Mouse (Mus musculus) cerebellum, adult 2 months (tissue): Measurements from ENCODE around the gene Serpinb6a. TPM values are rescaled to one million over a fixed set of nuclear protein-coding genes. Genes with fewer than 3 reads are reported as not detected.

Experiments
- DNase-seq, 2 experiments: peaks; one replicate each; pipeline ENCODE4 v3.0.0; 2021
- H3K27ac ChIP-seq: fragments of 200-500 bp; 2 replicates; pipeline ENCODE4 v1.5.1; 2012; ENCODE audit warnings: low read length, control low read depth, inconsistent platforms; ENCODE audit not compliant: insufficient read depth
- H3K27me3 ChIP-seq: fragments of 200-500 bp; 2 replicates; pipeline ENCODE4 v1.6.1; 2012; ENCODE audit warnings: inconsistent platforms, mild to moderate bottlenecking, low read length, moderate library complexity; ENCODE audit not compliant: control insufficient read depth, insufficient read depth
- H3K4me1 ChIP-seq: fragments of 200-500 bp; 2 replicates; pipeline ENCODE4 v1.6.1; 2011; ENCODE audit warnings: low read length; ENCODE audit not compliant: control insufficient read depth, insufficient read depth
- H3K4me3 ChIP-seq: fragments of 200-500 bp; replicated peaks from 2 replicates; pipeline ENCODE3; 2011; ENCODE audit warnings: mild to moderate bottlenecking, low read depth, low read length, control low read depth; ENCODE audit not compliant: insufficient read depth
- CTCF ChIP-seq: fragments of 200-500 bp; IDR thresholded peaks from 2 replicates; pipeline ENCODE4 v1.5.1; 2011; ENCODE audit warnings: low read depth, mild to moderate bottlenecking, control low read depth, low read length, moderate library complexity, borderline replicate concordance; ENCODE audit not compliant: insufficient read depth
- POLR2A ChIP-seq: fragments of 200-500 bp; IDR thresholded peaks from 2 replicates; pipeline ENCODE4 v1.6.1; 2011; ENCODE audit warnings: low read length, control low read depth, borderline replicate concordance; ENCODE audit not compliant: insufficient read depth
- WGBS: fragments of 180-500 bp; shearing (Covaris S2); methylation state at CpG from one replicate; pipeline ENCODE4 v1.1.7; 2018; 5-methylcytosine and 5-hydroxymethylcytosine counted together
- polyA plus RNA-seq: library from polyadenylated mRNA; depleted of rRNA; stranded (reverse); fragments of >200 nt; gene quantifications from 2 replicates; pipeline ENCODE4 v1.2.3, GENCODE M21; 2012

Serpinb6a gene
- polyA plus RNA-seq, 1 experiment = 49.6 TPM

- DNase-seq = no peak
- H3K27me3 ChIP-seq = no peaks in the 10 kb centered on the region
- H3K4me3 ChIP-seq = no peak overlapping the region
- no peak for TF ChIP-seq CTCF
- TF ChIP-seq POLR2A = no peak
- peaks cover 9% of the 10 kb centered on the region for H3K4me1 ChIP-seq
- no peak overlapping the region for H3K27ac ChIP-seq
- WGBS = 26% methylated on average over 1 of the region's 1 CpGs
Measured at GRCm38 (mm10) chr13:34018521-34018920, 15.9 kb upstream of the Serpinb6a start.

- 32% methylated on average over 9 of the region's 9 CpGs for WGBS
- peaks cover 9% of the 10 kb centered on the region for H3K4me1 ChIP-seq
- no peak overlapping the region for H3K27ac ChIP-seq
- TF ChIP-seq CTCF (no peak), POLR2A (no peak)
- H3K4me3 ChIP-seq = no peak overlapping the region
- H3K27me3 ChIP-seq = no peaks in the 10 kb centered on the region
- DNase-seq = peak in 1 of 2 experiments; percentile 63
Measured at GRCm38 (mm10) chr13:34016927-34017569, 14.5 kb upstream of the Serpinb6a start.

- no peak for DNase-seq
- H3K27me3 ChIP-seq = no peaks in the 10 kb centered on the region
- no peaks in the 10 kb centered on the region; the same call in 1 of the 2 replicates for H3K4me1 ChIP-seq
- H3K4me3 ChIP-seq = no peak overlapping the region
- TF ChIP-seq POLR2A = no peak
- TF ChIP-seq CTCF = no peak
- WGBS = 87% methylated on average over 2 of the region's 2 CpGs
- no peak overlapping the region for H3K27ac ChIP-seq
Measured at GRCm38 (mm10) chr13:34007234-34007633, 4.6 kb upstream of the Serpinb6a start.

DNA sequence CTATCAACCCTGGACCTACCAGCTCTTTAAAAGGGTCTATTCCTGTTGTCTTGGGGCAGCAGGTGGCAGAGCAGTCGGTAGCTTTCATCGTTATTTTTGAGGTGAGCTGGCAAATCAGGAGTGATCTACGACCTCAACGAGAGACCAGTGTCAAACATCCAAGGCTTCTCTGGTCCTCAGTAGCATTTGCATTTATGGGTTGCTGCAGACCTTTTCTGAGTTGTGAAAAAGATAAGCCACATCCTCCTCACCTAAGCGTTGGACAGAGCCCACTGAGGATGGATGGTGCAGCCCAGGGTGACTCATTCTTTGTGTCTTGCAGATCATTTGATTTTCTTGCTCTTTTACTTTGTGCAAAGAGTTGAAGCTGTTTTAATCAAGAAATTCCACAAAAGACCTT is 464 bp upstream of the Serpinb6a start:
- no peak for DNase-seq
- H3K27ac ChIP-seq = peak overlapping the region; percentile 46; the same call in 1 of the 2 replicates
- WGBS = 2% methylated on average over 5 of the region's 5 CpGs

DNA sequence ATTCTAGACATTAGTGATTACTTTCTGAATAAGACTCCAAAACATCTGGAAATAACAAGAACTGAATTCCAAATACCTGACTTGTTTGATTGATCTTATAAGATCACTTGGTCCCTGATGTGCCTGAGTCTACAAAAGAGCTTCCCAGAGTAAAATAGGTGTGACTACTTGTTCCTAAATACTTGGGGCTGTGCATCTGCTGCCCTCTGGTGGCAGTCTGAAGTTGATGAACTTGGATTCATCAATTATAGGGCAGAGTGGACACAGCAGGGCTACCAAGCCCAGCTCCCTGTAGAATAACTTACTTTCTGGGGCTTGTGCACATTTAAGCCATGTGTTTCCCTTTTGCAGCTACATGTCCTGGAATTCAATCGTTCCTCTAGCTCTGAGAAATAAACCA is 7.4 kb downstream of the Serpinb6a start:
- WGBS = 24% methylated on average over 1 of the region's 1 CpGs
- no peak overlapping the region for H3K27ac ChIP-seq
- TF ChIP-seq POLR2A (no peak), CTCF (peak; percentile 76)
- H3K4me3 ChIP-seq = no peak overlapping the region
- no peaks in the 10 kb centered on the region for H3K4me1 ChIP-seq
- DNase-seq = peak; percentile 63 to 66
- no peaks in the 10 kb centered on the region for H3K27me3 ChIP-seq

More for the DNA sequence above, 464 bp upstream of the Serpinb6a start:
- no peaks in the 10 kb centered on the region for H3K27me3 ChIP-seq
- H3K4me1 ChIP-seq = no peaks in the 10 kb centered on the region; the same call in 1 of the 2 replicates
- H3K4me3 ChIP-seq = peak overlapping the region; percentile 80
- TF ChIP-seq POLR2A (no peak), CTCF (no peak)

DNA sequence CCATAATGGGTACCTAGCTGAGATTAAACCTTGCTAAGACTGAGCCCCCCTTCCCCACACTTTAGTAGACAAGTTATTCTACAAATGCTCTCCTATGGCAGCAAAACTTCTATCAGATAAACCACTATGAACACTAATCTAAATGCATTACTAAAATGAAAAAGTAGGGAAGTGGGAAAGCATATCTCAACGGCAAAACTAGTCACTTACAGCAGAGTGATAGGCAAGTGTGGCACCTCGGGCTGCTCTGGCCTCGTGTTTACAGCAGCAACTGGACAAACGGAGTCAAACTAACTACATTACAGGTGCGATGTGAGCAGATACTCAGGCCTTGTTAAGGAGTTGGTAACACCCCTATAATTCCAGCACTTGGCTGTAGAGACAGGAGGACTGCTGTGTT is 13.0 kb downstream of the Serpinb6a start:
- no peak overlapping the region for H3K27ac ChIP-seq
- no peaks in the 10 kb centered on the region for H3K27me3 ChIP-seq
- no peak overlapping the region for H3K4me3 ChIP-seq
- WGBS = 84% methylated on average over 5 of the region's 5 CpGs
- DNase-seq = no peak
- no peak for TF ChIP-seq CTCF
- no peak for TF ChIP-seq POLR2A
- no peaks in the 10 kb centered on the region for H3K4me1 ChIP-seq

- no peaks in the 10 kb centered on the region for H3K27me3 ChIP-seq
- TF ChIP-seq POLR2A = no peak
- H3K4me1 ChIP-seq = no peaks in the 10 kb centered on the region
- no peak overlapping the region for H3K4me3 ChIP-seq
- H3K27ac ChIP-seq = no peak overlapping the region
- DNase-seq = no peak
Measured at GRCm38 (mm10) chr13:33966574-33966973, 36.0 kb downstream of the Serpinb6a start.

GRCm38 (mm10) chr13:33966025-33966412 is 36.6 kb downstream of the Serpinb6a start:
- TF ChIP-seq POLR2A = no peak
- TF ChIP-seq CTCF = no peak
- WGBS = 82% methylated on average over 4 of the region's 4 CpGs

More at GRCm38 (mm10) chr13:33966025-33966412, 36.6 kb downstream of the Serpinb6a start:
- Histone ChIP-seq H3K4me1 (no peaks in the 10 kb centered on the region), H3K27me3 (no peaks in the 10 kb centered on the region), H3K27ac (no peak overlapping the region), H3K4me3 (no peak overlapping the region)
- no peak for DNase-seq
